Mouse (Mus musculus): Measurements from ENCODE around the gene Rhox3a2. TPM values are rescaled to one million over a fixed set of nuclear protein-coding genes. Genes with fewer than 3 reads are reported as not detected.
"Not testable (repeated sequence)": the region's sequence is repeated elsewhere in the genome, so short reads cannot be mapped to it uniquely, and the experiment has no call there.

Rhox3a2 gene
- not detected in 2 replicates for polyA plus RNA-seq (2014; fragmentation: Nextera tagmentation; extraction: Ambion mirVana)

GRCm38 (mm10) chrX:37379728-37380127, at the start of gene Rhox3a2:
TSS of gene Rhox3a2 (plus strand) at chrX:37380028.
- H3K4me2 ChIP-seq; H3K4me1 ChIP-seq (ENCODE audit: control insufficient read depth, insufficient read depth, low read length); H3K4me3 ChIP-seq (ENCODE audit: low read depth, low read length); DNase-seq (ENCODE audit: low spot score, missing footprints); ATAC-seq (ENCODE audit: low FRiP score); H3K36me3 ChIP-seq (ENCODE audit: control insufficient read depth, insufficient read depth, low read length); H3K27ac ChIP-seq (ENCODE audit: low read depth, low read length); H3K27me3 ChIP-seq (ENCODE audit: control insufficient read depth, insufficient read depth, low read length); H3K9ac ChIP-seq (ENCODE audit: low read length); H3K9me3 ChIP-seq (ENCODE audit: control insufficient read depth, low read length): not testable (repeated sequence)
- no CpG with 5 or more reads among the region's 1 CpGs for WGBS

GRCm38 (mm10) chrX:37390548-37390947, 10.7 kb downstream of the Rhox3a2 start, which contains the start of gene Rhox4a2:
TSS of gene Rhox4a2 (plus strand) at chrX:37390848.
- not testable (repeated sequence) for H3K9ac ChIP-seq (ENCODE audit: low read length); H3K27ac ChIP-seq (ENCODE audit: low read depth, low read length); H3K9me3 ChIP-seq (ENCODE audit: control insufficient read depth, low read length); ATAC-seq (ENCODE audit: low FRiP score); H3K4me1 ChIP-seq (ENCODE audit: control insufficient read depth, insufficient read depth, low read length); H3K4me2 ChIP-seq; H3K27me3 ChIP-seq (ENCODE audit: control insufficient read depth, insufficient read depth, low read length); H3K36me3 ChIP-seq (ENCODE audit: control insufficient read depth, insufficient read depth, low read length); H3K4me3 ChIP-seq (ENCODE audit: low read depth, low read length); DNase-seq (ENCODE audit: low spot score, missing footprints)
- WGBS = 97% methylated on average over 8 of the region's 16 CpGs

DNA sequence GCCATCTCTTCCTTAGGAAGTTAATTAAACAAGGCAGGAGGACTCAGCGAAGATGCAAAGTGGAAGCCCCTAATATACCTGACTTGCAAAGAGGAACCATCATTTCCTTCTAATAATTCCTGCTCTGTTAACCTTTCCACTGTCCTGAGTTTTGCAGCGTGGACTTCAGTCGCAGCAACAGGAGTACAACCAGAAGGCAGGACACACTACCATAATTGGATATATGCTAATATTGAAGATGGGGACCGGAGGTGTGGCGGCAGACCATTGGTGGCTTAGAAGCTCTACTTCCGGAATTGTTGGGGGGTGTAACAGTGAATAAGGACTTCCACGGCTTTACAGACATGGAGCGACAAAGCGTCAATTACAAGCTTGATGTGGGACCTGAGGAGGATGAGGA, 31.9 kb downstream of the Rhox3a2 start, which contains the start of gene Rhox2b:
Rhox2b (plus strand) TSS at position 301 of the 400 bp plus-strand sequence.
- not testable (repeated sequence) for H3K9ac ChIP-seq (ENCODE audit: low read length); ATAC-seq (ENCODE audit: low FRiP score); H3K4me1 ChIP-seq (ENCODE audit: control insufficient read depth, insufficient read depth, low read length); DNase-seq (ENCODE audit: low spot score, missing footprints); H3K36me3 ChIP-seq (ENCODE audit: control insufficient read depth, insufficient read depth, low read length); H3K4me3 ChIP-seq (ENCODE audit: low read depth, low read length); H3K4me2 ChIP-seq; H3K27me3 ChIP-seq (ENCODE audit: control insufficient read depth, insufficient read depth, low read length); H3K9me3 ChIP-seq (ENCODE audit: control insufficient read depth, low read length); H3K27ac ChIP-seq (ENCODE audit: low read depth, low read length)
- WGBS = no CpG with 5 or more reads among the region's 9 CpGs

- 89% methylated on average over 14 of the region's 15 CpGs for WGBS
- not testable (repeated sequence) for H3K27me3 ChIP-seq (ENCODE audit: control insufficient read depth, insufficient read depth, low read length); ATAC-seq (ENCODE audit: low FRiP score); H3K27ac ChIP-seq (ENCODE audit: low read depth, low read length); DNase-seq (ENCODE audit: low spot score, missing footprints); H3K9ac ChIP-seq (ENCODE audit: low read length); H3K4me2 ChIP-seq; H3K4me1 ChIP-seq (ENCODE audit: control insufficient read depth, insufficient read depth, low read length); H3K9me3 ChIP-seq (ENCODE audit: control insufficient read depth, low read length); H3K36me3 ChIP-seq (ENCODE audit: control insufficient read depth, insufficient read depth, low read length); H3K4me3 ChIP-seq (ENCODE audit: low read depth, low read length)
Observed at GRCm38 (mm10) chrX:37432194-37432593, 52.4 kb downstream of the Rhox3a2 start, which contains the start of gene Rhox4b. TSS of gene Rhox4b (plus strand) at chrX:37432494.

Other genes with a start within 250 kb of the Rhox3a2 start
- 0.08 and 0.10 TPM in 2 replicates for gene Akap14, start 211.2 kb upstream of the Rhox3a2 start, polyA plus RNA-seq (2014; fragmentation: Nextera tagmentation; extraction: Ambion mirVana)
- 387 and 428 TPM in 2 replicates for gene Ndufa1, start 188.9 kb upstream of the Rhox3a2 start, polyA plus RNA-seq (2014; fragmentation: Nextera tagmentation; extraction: Ambion mirVana)
- 14.1 and 15.5 TPM in 2 replicates for gene Rnf113a1, start 188.8 kb upstream of the Rhox3a2 start, polyA plus RNA-seq (2014; fragmentation: Nextera tagmentation; extraction: Ambion mirVana)
- gene Gm9, start 169.0 kb upstream of the Rhox3a2 start, polyA plus RNA-seq (2014; fragmentation: Nextera tagmentation; extraction: Ambion mirVana) = not detected in 2 replicates
- gene Rhox1, start 157.8 kb upstream of the Rhox3a2 start, polyA plus RNA-seq (2014; fragmentation: Nextera tagmentation; extraction: Ambion mirVana) = not detected in 2 replicates
- 0.51 TPM in 1 of 2 replicates, not detected in the other for gene Rhox2a, start 135.1 kb upstream of the Rhox3a2 start, polyA plus RNA-seq (2014; fragmentation: Nextera tagmentation; extraction: Ambion mirVana)
- not detected in 2 replicates for gene Rhox3a, start 130.1 kb upstream of the Rhox3a2 start, polyA plus RNA-seq (2014; fragmentation: Nextera tagmentation; extraction: Ambion mirVana)
- not detected in 2 replicates for gene Rhox4a, start 114.7 kb upstream of the Rhox3a2 start, polyA plus RNA-seq (2014; fragmentation: Nextera tagmentation; extraction: Ambion mirVana)
- gene Rhox4a2, start 10.8 kb downstream of the Rhox3a2 start, polyA plus RNA-seq (2014; fragmentation: Nextera tagmentation; extraction: Ambion mirVana) = 0.18 and 0.43 TPM in 2 replicates
- gene Rhox2b, start 32.0 kb downstream of the Rhox3a2 start, polyA plus RNA-seq (2014; fragmentation: Nextera tagmentation; extraction: Ambion mirVana) = 0.33 TPM in 1 of 2 replicates, not detected in the other
- gene Rhox4b, start 52.5 kb downstream of the Rhox3a2 start, polyA plus RNA-seq (2014; fragmentation: Nextera tagmentation; extraction: Ambion mirVana) = 0.18 TPM in 1 of 2 replicates, not detected in the other
- 0.67 and 1.3 TPM in 2 replicates for gene Rhox2c, start 73.7 kb downstream of the Rhox3a2 start, polyA plus RNA-seq (2014; fragmentation: Nextera tagmentation; extraction: Ambion mirVana)
- gene Rhox3c, start 78.6 kb downstream of the Rhox3a2 start, polyA plus RNA-seq (2014; fragmentation: Nextera tagmentation; extraction: Ambion mirVana) = not detected in 2 replicates
- gene Rhox4c, start 100.3 kb downstream of the Rhox3a2 start, polyA plus RNA-seq (2014; fragmentation: Nextera tagmentation; extraction: Ambion mirVana) = not detected in 2 replicates
- not detected in 2 replicates for gene Rhox2d, start 113.4 kb downstream of the Rhox3a2 start, polyA plus RNA-seq (2014; fragmentation: Nextera tagmentation; extraction: Ambion mirVana)
- gene Rhox4d, start 134.3 kb downstream of the Rhox3a2 start, polyA plus RNA-seq (2014; fragmentation: Nextera tagmentation; extraction: Ambion mirVana) = not detected in 2 replicates
- not detected in 2 replicates for gene Rhox2e, start 150.4 kb downstream of the Rhox3a2 start, polyA plus RNA-seq (2014; fragmentation: Nextera tagmentation; extraction: Ambion mirVana)
- gene Rhox3e, start 162.0 kb downstream of the Rhox3a2 start, polyA plus RNA-seq (2014; fragmentation: Nextera tagmentation; extraction: Ambion mirVana) = not detected in 2 replicates
- not detected in 2 replicates for gene Rhox4e, start 177.4 kb downstream of the Rhox3a2 start, polyA plus RNA-seq (2014; fragmentation: Nextera tagmentation; extraction: Ambion mirVana)
- gene Rhox2f, start 191.4 kb downstream of the Rhox3a2 start, polyA plus RNA-seq (2014; fragmentation: Nextera tagmentation; extraction: Ambion mirVana) = 0.33 TPM in 1 of 2 replicates, not detected in the other
- not detected in 2 replicates for gene Rhox3f, start 201.0 kb downstream of the Rhox3a2 start, polyA plus RNA-seq (2014; fragmentation: Nextera tagmentation; extraction: Ambion mirVana)
- gene Rhox4f, start 227.7 kb downstream of the Rhox3a2 start, polyA plus RNA-seq (2014; fragmentation: Nextera tagmentation; extraction: Ambion mirVana) = not detected in 2 replicates
- not detected in 2 replicates for gene Rhox3g, start 248.6 kb downstream of the Rhox3a2 start, polyA plus RNA-seq (2014; fragmentation: Nextera tagmentation; extraction: Ambion mirVana)

Data from midbrain, embryonic 11.5 days (tissue).